Mouse (Mus musculus): ENCODE measurements around the gene Ncdn. TPM values are rescaled to one million over a fixed set of nuclear protein-coding genes. Genes with fewer than 3 reads are reported as not detected.
A peak's percentile ranks its signal among the peaks of the same experiment; 100 is the strongest.

Ncdn gene
- total RNA-seq (2021): 10 to 100 TPM; 15.3 to 17.2 TPM

- peak; percentile 97 for DNase-seq
- intact Hi-C loops (cut with DNase I): loop anchor here (2.0 kb wide), 1 partner anchor 87 kb away; no protein-coding TSS in a partner anchor
These were observed at the start of gene Ncdn, which contains the start of gene AU040320 for GRCm38 (mm10) chr4:126753268-126754230. Gene Ncdn, minus strand, starts transcription at chr4:126753438. Gene AU040320, plus strand, starts transcription at chr4:126753544.

- DNase-seq: no peak
- intact Hi-C loops (cut with DNase I): no loop called here
These were observed 48.9 kb upstream of the Ncdn start for GRCm38 (mm10) chr4:126802174-126802573.

- intact Hi-C loops (cut with DNase I): no loop called here
These were observed 39.3 kb upstream of the Ncdn start for GRCm38 (mm10) chr4:126792341-126793102.

GRCm38 (mm10) chr4:126782996-126783395 lies 29.8 kb upstream of the Ncdn start:
- intact Hi-C loops (cut with DNase I): no loop called here

More at GRCm38 (mm10) chr4:126792341-126793102, 39.3 kb upstream of the Ncdn start:
- DNase-seq: no peak

GRCm38 (mm10) chr4:126782512-126782911 lies 29.3 kb upstream of the Ncdn start:
- intact Hi-C loops (cut with DNase I): no loop called here
- DNase-seq: no peak

More at GRCm38 (mm10) chr4:126782996-126783395, 29.8 kb upstream of the Ncdn start:
- DNase-seq: no peak

- intact Hi-C loops (cut with DNase I): no loop called here
These were observed 28.6 kb upstream of the Ncdn start for GRCm38 (mm10) chr4:126781871-126782270.

GRCm38 (mm10) chr4:126779826-126780775 lies 26.9 kb upstream of the Ncdn start:
- no peak for DNase-seq
- intact Hi-C loops (cut with DNase I): no loop called here

More at GRCm38 (mm10) chr4:126781871-126782270, 28.6 kb upstream of the Ncdn start:
- no peak for DNase-seq

GRCm38 (mm10) chr4:126779148-126779581 lies 25.9 kb upstream of the Ncdn start:
- intact Hi-C loops (cut with DNase I): no loop called here

GRCm38 (mm10) chr4:126775182-126775581 lies 21.9 kb upstream of the Ncdn start:
- intact Hi-C loops (cut with DNase I): no loop called here
- DNase-seq: no peak

More at GRCm38 (mm10) chr4:126779148-126779581, 25.9 kb upstream of the Ncdn start:
- no peak for DNase-seq

- DNase-seq: no peak
- intact Hi-C loops (cut with DNase I): no loop called here
These were observed 20.6 kb upstream of the Ncdn start for GRCm38 (mm10) chr4:126773871-126774270.

GRCm38 (mm10) chr4:126770831-126771230 lies 17.6 kb upstream of the Ncdn start:
- no peak for DNase-seq
- intact Hi-C loops (cut with DNase I): no loop called here

- intact Hi-C loops (cut with DNase I): no loop called here
- DNase-seq: no peak
These were observed 16.7 kb upstream of the Ncdn start for GRCm38 (mm10) chr4:126769800-126770563.

GRCm38 (mm10) chr4:126763483-126763882 lies 10.2 kb upstream of the Ncdn start:
- no peak for DNase-seq
- intact Hi-C loops (cut with DNase I): no loop called here

- no peak for DNase-seq
These were observed 9.5 kb upstream of the Ncdn start for GRCm38 (mm10) chr4:126762586-126763359.

GRCm38 (mm10) chr4:126759435-126759834 lies 6.2 kb upstream of the Ncdn start:
- intact Hi-C loops (cut with DNase I): no loop called here
- DNase-seq: no peak

More at GRCm38 (mm10) chr4:126762586-126763359, 9.5 kb upstream of the Ncdn start:
- intact Hi-C loops (cut with DNase I): no loop called here

GRCm38 (mm10) chr4:126758299-126758698 lies 5.1 kb upstream of the Ncdn start:
- DNase-seq: no peak
- intact Hi-C loops (cut with DNase I): no loop called here

- intact Hi-C loops (cut with DNase I): no loop called here
- peak; percentile 56 to 62 for DNase-seq
These were observed 3.5 kb upstream of the Ncdn start for GRCm38 (mm10) chr4:126756766-126757165.

- intact Hi-C loops (cut with DNase I): no loop called here
- DNase-seq: no peak
These were observed 1.6 kb upstream of the Ncdn start for GRCm38 (mm10) chr4:126754736-126755374.

Measured in heart, postnatal 10 days (tissue).